Mouse (Mus musculus) forebrain, embryonic 11.5 days (tissue): Measurements from ENCODE around the gene Metrnl. TPM values are rescaled to one million over a fixed set of nuclear protein-coding genes. Genes with fewer than 3 reads are reported as not detected.

Experiments
- ATAC-seq: fragments of 200-750 bp; cut with Nextera tagmentation; replicated peaks from 2 replicates; pipeline ENCODE4 v1.8.0; 2017; ENCODE audit warnings: moderate TSS enrichment; ENCODE audit not compliant: low FRiP score
- DNase-seq: peaks from one replicate; pipeline ENCODE4 v3.0.0-alpha.2; 2017; ENCODE audit warnings: low spot score
- H3K27ac ChIP-seq: fragments of 300-500 bp; sonication (generic); 2 replicates; pipeline ENCODE4 v1.5.1; 2014; ENCODE audit warnings: low read depth, low read length
- H3K27me3 ChIP-seq: fragments of 300-500 bp; sonication (generic); 2 replicates; pipeline ENCODE4 v1.6.1; 2014; ENCODE audit warnings: mild to moderate bottlenecking, low read length, mixed read lengths; ENCODE audit not compliant: control insufficient read depth, insufficient read depth
- H3K36me3 ChIP-seq: fragments of 300-500 bp; sonication (generic); 2 replicates; pipeline ENCODE4 v1.6.1; 2014; ENCODE audit warnings: mild to moderate bottlenecking, low read length, moderate library complexity, mixed read lengths; ENCODE audit not compliant: control insufficient read depth, insufficient read depth
- H3K4me1 ChIP-seq: fragments of 300-500 bp; sonication (generic); replicated peaks from 2 replicates; pipeline ENCODE4 v1.6.1; 2014; ENCODE audit warnings: low read length, mixed read lengths; ENCODE audit not compliant: control insufficient read depth, insufficient read depth
- H3K4me2 ChIP-seq: fragments of 300-500 bp; sonication (generic); 2 replicates; pipeline ENCODE4 v1.6.1; 2014; ENCODE audit warnings: low read depth, mild to moderate bottlenecking, low read length, moderate library complexity, mixed read lengths; ENCODE audit not compliant: severe bottlenecking
- H3K4me3 ChIP-seq: fragments of 300-500 bp; sonication (generic); 2 replicates; pipeline ENCODE4 v1.5.1; 2014; ENCODE audit warnings: low read depth, low read length
- H3K9ac ChIP-seq: fragments of 300-500 bp; sonication (generic); 2 replicates; pipeline ENCODE4 v1.6.1; 2014; ENCODE audit warnings: low read length
- H3K9me3 ChIP-seq: fragments of 300-500 bp; sonication (generic); 2 replicates; pipeline ENCODE4 v1.6.1; 2016; ENCODE audit warnings: low read length, mixed read lengths; ENCODE audit not compliant: control insufficient read depth
- WGBS: fragments of 180-500 bp; shearing (Covaris S2); extraction: QIAGEN DNeasy Blood & Tissue Kit; methylation state at CpG from one replicate; pipeline ENCODE4 v1.1.7; 2014; 5-methylcytosine and 5-hydroxymethylcytosine counted together
- polyA plus RNA-seq: library from polyadenylated mRNA; unstranded; fragments of >200 nt; fragmentation: Nextera tagmentation; extraction: Ambion mirVana; gene quantifications from 2 replicates; pipeline ENCODE4 v1.2.1, GENCODE M21; 2014

Metrnl gene
- polyA plus RNA-seq, 1 experiment from 2014 or later, result 4.8 TPM

GRCm38 (mm10) chr11:121734184-121734583, 32.8 kb downstream of the Metrnl start:
- ATAC-seq (no peak), DNase-seq (no peak)
- Histone ChIP-seq H3K9ac (no peak overlapping the region), H3K27me3 (no peaks in the 10 kb centered on the region), H3K4me2 (no peak overlapping the region), H3K36me3 (no peaks in the 10 kb centered on the region), H3K27ac (no peak overlapping the region), H3K4me1 (no peaks in the 10 kb centered on the region), H3K9me3 (no peaks in the 10 kb centered on the region), H3K4me3 (no peak overlapping the region)
- WGBS, result 93% methylated on average over 1 of the region's 1 CpGs

DNA sequence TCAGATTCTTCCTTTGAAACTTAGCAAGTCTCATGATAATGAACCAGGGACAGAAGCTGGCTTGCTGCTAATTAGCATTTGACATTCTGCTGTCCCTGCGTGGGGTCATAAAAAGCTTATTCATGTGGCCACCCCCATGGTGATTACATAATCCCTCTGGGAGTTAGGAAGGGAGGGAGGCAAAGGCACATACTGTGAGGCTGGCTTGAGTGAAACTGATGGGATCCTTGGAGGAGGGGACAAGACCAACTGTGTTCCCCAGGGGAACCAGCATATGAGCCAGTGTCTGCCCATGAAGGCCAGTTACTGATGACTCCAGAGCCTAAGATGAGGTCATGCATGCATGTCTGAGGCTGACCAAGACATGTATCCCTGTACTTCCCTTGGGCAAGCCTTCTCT, 33.5 kb downstream of the Metrnl start:
- Histone ChIP-seq H3K4me2 (no peak overlapping the region), H3K4me1 (no peaks in the 10 kb centered on the region), H3K4me3 (no peak overlapping the region), H3K27me3 (no peaks in the 10 kb centered on the region), H3K9ac (no peak overlapping the region), H3K27ac (no peak overlapping the region), H3K9me3 (no peaks in the 10 kb centered on the region), H3K36me3 (no peaks in the 10 kb centered on the region)
- 19% methylated on average over 1 of the region's 1 CpGs for WGBS
- DNase-seq, result no peak
- no peak for ATAC-seq

DNA sequence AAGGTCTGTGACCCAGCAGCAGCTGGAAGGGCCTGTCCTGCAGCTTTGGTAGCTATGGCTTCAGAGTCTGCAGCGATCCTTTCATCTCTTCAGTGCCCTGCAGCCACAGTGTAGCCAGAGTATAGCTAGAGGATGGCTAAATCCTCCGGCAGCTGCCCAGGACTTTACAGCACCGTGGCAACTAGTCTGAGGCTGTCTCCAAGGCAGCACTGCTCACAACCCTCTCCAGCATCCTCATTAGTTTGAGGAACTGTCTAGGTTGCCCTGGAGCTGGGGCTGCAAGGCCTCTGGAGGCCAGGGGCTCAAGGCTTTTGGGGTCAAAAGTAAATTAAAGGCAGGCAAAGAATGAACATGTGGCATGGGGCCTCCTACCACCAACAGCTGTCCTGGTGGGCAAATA, 37.3 kb downstream of the Metrnl start:
- H3K4me3 ChIP-seq, result no peak overlapping the region
- no peak for ATAC-seq
- H3K9ac ChIP-seq, result no peak overlapping the region
- 56% methylated on average over 3 of the region's 3 CpGs for WGBS
- DNase-seq, result no peak
- no peak overlapping the region for H3K27ac ChIP-seq
- no peaks in the 10 kb centered on the region for H3K4me1 ChIP-seq
- no peaks in the 10 kb centered on the region for H3K9me3 ChIP-seq
- H3K4me2 ChIP-seq, result no peak overlapping the region
- H3K27me3 ChIP-seq, result no peaks in the 10 kb centered on the region
- no peaks in the 10 kb centered on the region for H3K36me3 ChIP-seq

- H3K9ac ChIP-seq, result no peak overlapping the region
- H3K36me3 ChIP-seq, result no peaks in the 10 kb centered on the region
- DNase-seq (no peak), ATAC-seq (no peak)
- no peak overlapping the region for H3K27ac ChIP-seq
- no peaks in the 10 kb centered on the region for H3K27me3 ChIP-seq
- no peak overlapping the region for H3K4me2 ChIP-seq
- H3K9me3 ChIP-seq, result no peaks in the 10 kb centered on the region
- H3K4me3 ChIP-seq, result no peak overlapping the region
- H3K4me1 ChIP-seq, result no peaks in the 10 kb centered on the region
- 89% methylated on average over 1 of the region's 1 CpGs for WGBS
These were observed 39.6 kb downstream of the Metrnl start for GRCm38 (mm10) chr11:121740906-121741305.

DNA sequence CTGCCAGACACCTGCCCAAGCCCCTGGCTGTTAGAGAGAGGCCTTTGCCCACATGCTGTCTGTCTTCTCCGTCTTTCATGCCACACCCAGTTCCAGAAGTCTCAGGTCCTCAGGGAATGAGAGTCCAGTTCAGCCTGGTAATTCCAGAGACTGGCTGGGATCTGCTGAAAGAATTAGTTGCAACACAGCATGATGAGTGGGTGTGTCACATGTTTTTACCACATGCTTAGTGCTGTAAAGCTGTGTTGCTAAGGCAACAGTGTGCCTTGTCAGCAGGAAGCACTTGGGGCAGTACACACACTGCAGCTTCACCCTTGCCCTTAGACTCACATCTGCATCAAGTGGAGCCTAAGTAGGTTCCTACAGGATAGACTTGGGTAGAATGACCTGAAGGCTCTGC, 40.1 kb downstream of the Metrnl start:
- no peak for DNase-seq
- no peaks in the 10 kb centered on the region for H3K36me3 ChIP-seq
- no peak overlapping the region for H3K4me2 ChIP-seq
- ATAC-seq, result no peak
- no peak overlapping the region for H3K9ac ChIP-seq
- H3K27me3 ChIP-seq, result no peaks in the 10 kb centered on the region
- H3K9me3 ChIP-seq, result no peaks in the 10 kb centered on the region
- WGBS, result 91% methylated on average over 1 of the region's 1 CpGs
- H3K27ac ChIP-seq, result no peak overlapping the region
- H3K4me1 ChIP-seq, result no peaks in the 10 kb centered on the region
- H3K4me3 ChIP-seq, result no peak overlapping the region

DNA sequence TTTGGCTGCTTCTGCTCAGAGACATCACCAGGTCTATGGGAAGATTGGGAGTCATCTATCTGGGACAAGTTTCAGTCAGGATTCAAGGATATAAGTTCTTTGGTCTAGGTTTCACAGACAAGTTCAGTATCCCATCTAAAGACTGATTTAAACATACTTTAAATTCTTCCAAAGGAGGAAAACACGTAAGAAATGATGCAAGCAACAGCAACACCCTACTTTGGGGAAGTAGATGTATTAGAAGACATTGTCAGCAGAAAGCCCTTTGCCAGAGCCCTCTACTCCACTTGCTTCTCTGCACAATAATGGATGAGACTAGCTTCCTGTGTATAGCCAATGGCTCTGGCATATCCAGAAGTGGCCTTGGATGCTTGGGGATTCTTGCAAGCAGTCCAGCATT, 41.8 kb downstream of the Metrnl start:
- 83% methylated on average over 1 of the region's 1 CpGs for whole genome bisulfite sequencing
- no peak for DNase-seq
- H3K9me3 ChIP-seq, result no peaks in the 10 kb centered on the region
- H3K4me2 ChIP-seq, result no peak overlapping the region
- H3K9ac ChIP-seq, result no peak overlapping the region
- no peaks in the 10 kb centered on the region for H3K4me1 ChIP-seq
- no peaks in the 10 kb centered on the region for H3K27me3 ChIP-seq
- no peak overlapping the region for H3K27ac ChIP-seq
- no peak overlapping the region for H3K4me3 ChIP-seq
- no peak for ATAC-seq
- H3K36me3 ChIP-seq, result no peaks in the 10 kb centered on the region

DNA sequence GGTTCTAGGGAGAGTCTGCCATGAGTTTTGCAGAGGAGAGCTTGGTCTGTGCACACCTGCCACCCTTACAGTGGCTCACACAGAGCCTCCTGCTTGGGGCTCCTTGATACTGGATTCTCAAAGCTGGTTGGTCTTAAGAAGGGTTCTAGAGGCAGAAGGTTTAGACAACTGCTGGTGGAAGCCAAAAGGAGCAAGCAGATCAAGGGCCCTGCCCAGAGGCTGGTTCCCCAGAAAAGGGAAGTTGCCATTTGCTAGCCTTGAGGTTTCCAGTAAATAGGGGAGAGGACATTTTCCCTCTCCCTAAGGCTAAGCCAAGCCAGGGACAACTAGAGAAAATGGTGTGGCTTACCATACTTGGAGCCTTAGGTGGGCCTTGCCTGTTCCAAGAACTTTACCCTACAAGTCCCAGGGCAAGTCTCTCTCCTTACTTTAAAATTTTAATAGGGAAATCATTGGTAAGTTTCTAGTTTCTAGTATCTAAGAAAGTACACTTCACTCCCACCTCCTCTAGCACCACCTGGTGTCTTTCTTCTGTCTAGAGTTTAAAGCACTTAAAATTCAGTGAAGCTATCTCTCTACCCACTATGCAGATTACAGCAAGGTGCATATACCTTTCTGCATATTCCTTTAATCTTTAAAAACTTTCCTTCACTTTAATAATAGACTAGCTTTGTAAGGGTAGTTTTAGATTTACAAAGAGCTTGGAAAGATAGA, 42.7 kb downstream of the Metrnl start:
- Histone ChIP-seq H3K36me3 (no peaks in the 10 kb centered on the region), H3K4me1 (no peaks in the 10 kb centered on the region), H3K27me3 (no peaks in the 10 kb centered on the region), H3K9ac (no peak overlapping the region), H3K4me3 (no peak overlapping the region), H3K4me2 (no peak overlapping the region), H3K9me3 (no peaks in the 10 kb centered on the region), H3K27ac (no peak overlapping the region)
- DNase-seq (no peak), ATAC-seq (no peak)

DNA sequence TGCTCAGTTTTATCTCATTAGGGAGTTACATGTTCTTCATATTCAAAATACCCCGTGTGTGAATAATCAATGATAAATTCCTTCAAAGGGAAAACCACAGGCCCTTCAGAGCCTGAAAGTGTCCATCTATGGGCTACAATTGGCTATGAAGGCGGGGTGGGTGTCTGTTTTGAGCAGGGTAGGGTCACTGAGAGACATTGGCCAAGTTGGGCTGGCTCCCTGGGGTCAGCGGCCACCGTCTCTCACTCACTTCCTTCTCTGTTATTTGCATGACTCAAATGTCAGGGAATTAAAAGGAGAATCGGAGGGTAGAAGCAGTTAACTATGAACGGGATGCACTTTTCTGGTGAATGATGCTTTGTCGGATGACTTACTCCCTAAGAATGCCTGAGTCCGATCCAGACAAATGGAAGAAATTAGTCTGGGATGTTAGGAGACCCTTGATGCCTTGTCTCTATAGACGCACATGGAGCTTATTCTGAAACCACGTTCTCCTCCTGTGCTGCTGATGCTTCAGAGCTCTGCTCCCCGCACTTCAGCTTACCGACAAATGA, 45.7 kb downstream of the Metrnl start:
- Histone ChIP-seq H3K4me3 (no peak overlapping the region), H3K36me3 (no peaks in the 10 kb centered on the region), H3K9ac (no peak overlapping the region), H3K4me1 (no peaks in the 10 kb centered on the region), H3K9me3 (no peaks in the 10 kb centered on the region), H3K27me3 (no peaks in the 10 kb centered on the region), H3K27ac (no peak overlapping the region), H3K4me2 (no peak overlapping the region)
- no peak for ATAC-seq
- no peak for DNase-seq
- 75% methylated on average over 12 of the region's 12 CpGs for WGBS

DNA sequence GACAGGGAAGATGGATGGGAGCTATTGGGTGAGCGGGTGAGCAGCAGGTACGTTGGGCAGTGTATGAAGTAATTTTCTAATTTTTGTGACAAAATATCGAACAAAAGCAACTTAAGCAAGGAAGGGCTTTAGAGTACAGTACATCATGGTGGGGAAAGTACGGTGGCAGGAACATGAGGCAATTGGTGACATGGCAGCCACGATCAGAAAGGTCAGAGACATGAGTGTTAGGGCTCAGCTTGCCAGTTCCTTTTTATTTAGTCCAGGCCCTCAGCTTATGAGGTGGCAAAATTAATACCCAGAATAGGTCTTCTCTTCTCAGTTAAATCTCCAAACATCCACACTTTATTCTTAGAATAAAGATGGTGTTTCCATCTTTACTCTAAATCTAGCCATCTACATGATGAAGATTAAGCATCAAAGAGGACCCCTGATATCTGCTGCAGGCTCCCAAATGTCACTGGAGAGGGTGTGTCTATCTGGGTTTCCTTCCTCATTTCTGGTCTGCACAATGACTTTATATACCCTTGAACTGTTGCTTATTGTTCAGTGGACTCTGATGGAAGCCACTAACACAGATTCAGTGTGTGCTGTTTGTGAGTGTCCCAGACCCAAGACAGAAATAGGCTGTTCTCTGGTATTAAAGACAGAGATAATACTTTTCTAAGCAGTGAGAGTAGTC, 46.8 kb downstream of the Metrnl start:
- no peak for DNase-seq
- H3K9ac ChIP-seq, result no peak overlapping the region
- H3K4me2 ChIP-seq, result no peak overlapping the region
- no peaks in the 10 kb centered on the region for H3K36me3 ChIP-seq
- no peaks in the 10 kb centered on the region for H3K9me3 ChIP-seq
- H3K4me3 ChIP-seq, result no peak overlapping the region
- H3K27ac ChIP-seq, result no peak overlapping the region
- no peaks in the 10 kb centered on the region for H3K4me1 ChIP-seq
- WGBS, result 87% methylated on average over 5 of the region's 5 CpGs
- no peaks in the 10 kb centered on the region for H3K27me3 ChIP-seq
- ATAC-seq, result no peak
